Mouse (Mus musculus) heart, postnatal 0 days (tissue): ENCODE measurements around the gene Syt17. TPM values are rescaled to one million over a fixed set of nuclear protein-coding genes. Genes with fewer than 3 reads are reported as not detected.

Experiments
- ATAC-seq: fragments of 200-750 bp; cut with Nextera tagmentation; 2 replicates; pipeline ENCODE4 v1.8.0; 2017; ENCODE audit warnings: low read depth, moderate number of reproducible peaks, moderate library complexity; ENCODE audit not compliant: insufficient read depth
- DNase-seq: peaks from one replicate; pipeline ENCODE4 v3.0.0-alpha.2; 2016; ENCODE audit warnings: low spot score
- H3K27ac ChIP-seq: fragments of 300-500 bp; sonication (generic); 2 replicates; pipeline ENCODE4 v1.5.1; 2014; ENCODE audit warnings: low read depth, mild to moderate bottlenecking
- H3K27me3 ChIP-seq: fragments of 300-500 bp; sonication (generic); 2 replicates; pipeline ENCODE4 v1.6.1; 2014; ENCODE audit warnings: low read length, mixed read lengths; ENCODE audit not compliant: control insufficient read depth, insufficient read depth
- H3K36me3 ChIP-seq: fragments of 300-500 bp; sonication (generic); replicated peaks from 2 replicates; pipeline ENCODE4 v1.6.1; 2014; ENCODE audit warnings: low read length, mixed read lengths; ENCODE audit not compliant: control insufficient read depth, insufficient read depth
- H3K4me1 ChIP-seq: fragments of 300-500 bp; sonication (generic); 2 replicates; pipeline ENCODE4 v1.6.1; 2014; ENCODE audit warnings: antibody characterized with exemption; ENCODE audit not compliant: control insufficient read depth, insufficient read depth
- H3K4me2 ChIP-seq: fragments of 300-500 bp; sonication (generic); 2 replicates; pipeline ENCODE4 v1.6.1; 2014; ENCODE audit warnings: low read depth, mild to moderate bottlenecking, low read length, moderate library complexity
- H3K4me3 ChIP-seq: fragments of 300-500 bp; sonication (generic); 2 replicates; pipeline ENCODE4 v1.5.1; 2014; ENCODE audit warnings: low read depth, low read length
- H3K9ac ChIP-seq: fragments of 300-500 bp; sonication (generic); replicated peaks from 2 replicates; pipeline ENCODE4 v1.6.1; 2014; ENCODE audit warnings: low read depth, low read length, mixed read lengths
- H3K9me3 ChIP-seq: fragments of 300-500 bp; sonication (generic); replicated peaks from 2 replicates; pipeline ENCODE4 v1.6.1; 2016; ENCODE audit warnings: low read length; ENCODE audit not compliant: control insufficient read depth
- CTCF ChIP-seq: IDR thresholded peaks from 2 replicates; pipeline ENCODE4 v1.5.1; 2016; ENCODE audit warnings: antibody characterized with exemption, control low read depth, low read depth
- EP300 ChIP-seq: IDR thresholded peaks from 2 replicates; pipeline ENCODE4 v1.6.1; 2016; ENCODE audit warnings: antibody characterized with exemption, low read depth
- WGBS: fragments of 180-500 bp; shearing (Covaris S2); extraction: QIAGEN DNeasy Blood & Tissue Kit; methylation state at CpG from one replicate; pipeline ENCODE4 v1.1.7; 2014; 5-methylcytosine and 5-hydroxymethylcytosine counted together
- polyA plus RNA-seq: library from polyadenylated mRNA; unstranded; fragments of >200 nt; fragmentation: Nextera tagmentation; extraction: Ambion mirVana; gene quantifications from 2 replicates; pipeline ENCODE4 v1.2.1, GENCODE M21; 2015
- total RNA-seq: library from RNA; depleted of rRNA; stranded (reverse); fragments of >200 nt; gene quantifications from 2 replicates; pipeline ENCODE4 v1.2.3, GENCODE M21; 2014; ENCODE audit warnings: low replicate concordance; rRNA removed

Syt17 gene
- total and polyA plus RNA-seq, 2 experiments from 2014 or later, result 0.46 to 1.2 TPM

DNA sequence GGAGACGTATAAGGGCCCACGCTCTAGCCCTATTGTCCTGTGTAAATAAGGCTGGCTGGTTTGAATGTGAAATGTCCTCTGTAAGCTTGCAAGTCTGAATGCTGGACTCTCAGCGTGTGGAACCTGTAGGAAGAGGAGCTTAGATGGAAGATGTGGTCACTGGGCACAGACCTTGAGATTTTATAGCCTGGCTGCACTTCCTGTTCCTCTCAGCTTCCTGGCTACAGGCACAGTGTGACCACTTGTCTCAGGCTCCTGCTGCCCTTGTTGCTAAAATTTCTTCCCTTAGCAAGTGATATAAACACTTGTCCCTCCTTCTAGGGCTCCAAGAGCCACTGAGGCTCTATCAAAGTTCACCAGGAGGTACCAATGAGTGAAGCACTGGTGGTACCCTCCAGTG is 102.6 kb downstream of the Syt17 start:
- Histone ChIP-seq H3K4me2 (no peak overlapping the region), H3K9me3 (no peaks in the 10 kb centered on the region), H3K36me3 (no peaks in the 10 kb centered on the region), H3K27ac (no peak overlapping the region), H3K9ac (no peak overlapping the region), H3K27me3 (no peaks in the 10 kb centered on the region), H3K4me3 (no peak overlapping the region), H3K4me1 (no peaks in the 10 kb centered on the region)
- no peak for TF ChIP-seq CTCF
- 69% methylated on average over 3 of the region's 3 CpGs for WGBS
- no peak for ATAC-seq
- DNase-seq, result no peak

DNA sequence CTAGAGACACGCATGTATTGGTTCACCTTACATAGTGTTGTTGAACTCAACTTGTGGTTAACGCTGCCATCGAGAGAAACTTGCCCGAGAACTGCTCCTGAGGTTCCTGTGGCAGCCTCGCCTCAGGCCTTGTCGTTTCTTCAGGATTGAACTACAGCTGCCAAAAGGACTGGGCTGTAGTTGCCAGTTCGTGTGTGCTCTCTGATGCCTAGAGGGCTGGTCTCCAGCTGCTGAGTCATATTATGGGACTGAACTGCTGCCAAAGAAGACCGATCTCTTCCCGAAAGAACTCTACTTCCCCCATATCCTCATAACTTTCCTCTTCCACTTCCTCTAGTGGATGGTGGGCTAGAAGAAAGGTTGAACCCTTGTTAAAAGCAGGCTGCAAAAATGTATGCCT is 103.3 kb downstream of the Syt17 start:
- no peak for DNase-seq
- no peaks in the 10 kb centered on the region for H3K4me1 ChIP-seq
- no peak overlapping the region for H3K4me2 ChIP-seq
- H3K27me3 ChIP-seq, result no peaks in the 10 kb centered on the region
- no peak overlapping the region for H3K27ac ChIP-seq
- H3K36me3 ChIP-seq, result no peaks in the 10 kb centered on the region
- H3K9me3 ChIP-seq, result no peaks in the 10 kb centered on the region
- no peak for ATAC-seq
- H3K9ac ChIP-seq, result no peak overlapping the region
- TF ChIP-seq CTCF (no peak), EP300 (no peak)
- no peak overlapping the region for H3K4me3 ChIP-seq
- WGBS, result 61% methylated on average over 9 of the region's 9 CpGs

Other genes with a start within 250 kb of the Syt17 start
- gene Smg1, start 204.6 kb downstream of the Syt17 start, total RNA-seq, result 35.2 and 36.6 TPM in 2 replicates
- gene Smg1, start 204.6 kb downstream of the Syt17 start, polyA plus RNA-seq, result 8.4 and 8.7 TPM in 2 replicates
- 25.4 and 31.6 TPM in 2 replicates for gene Itpripl2, start 43.8 kb upstream of the Syt17 start, total RNA-seq
- gene Itpripl2, start 43.8 kb upstream of the Syt17 start, polyA plus RNA-seq, result 3.8 and 3.9 TPM in 2 replicates
- 81.4 and 83.7 TPM in 2 replicates for gene Coq7, start 85.1 kb upstream of the Syt17 start, total RNA-seq
- gene Coq7, start 85.1 kb upstream of the Syt17 start, polyA plus RNA-seq, result 249 and 267 TPM in 2 replicates
- 3.6 and 6.0 TPM in 2 replicates for gene Tmc7, start 136.5 kb upstream of the Syt17 start, total RNA-seq
- 2.7 and 3.2 TPM in 2 replicates for gene Tmc7, start 136.5 kb upstream of the Syt17 start, polyA plus RNA-seq
- gene Tmc5, start 149.1 kb upstream of the Syt17 start, total RNA-seq, result not detected in 2 replicates
- gene Tmc5, start 149.1 kb upstream of the Syt17 start, polyA plus RNA-seq, result 0.14 and 0.34 TPM in 2 replicates